ENCODE assay signal across 12 mouse cellular contexts in genomic region chr11:17008498-17008941, GRCm38 (mm10). TPM values are rescaled to one million over a fixed set of nuclear protein-coding genes. Genes with fewer than 3 reads are reported as not detected.
DNase-seq lines count a peak whose midpoint lies in the region; ATAC-seq and TF ChIP-seq lines count a peak whose summit lies in the region.
"Had no signal": no experiment of that assay in that cellular context is flagged by ENCODE, and none has a peak within 500 bp of the region (broad histone marks: within the 10 kb centered on the region; RNA-seq: fewer than 3 reads in every experiment).

No protein-coding gene starts in this region.

- TF ChIP-seq POLR2A in kidney, adult 2 months (IDR thresholded peaks at IDR 0.05; ENCODE audit: low read depth, low read length): no peak

- H3K4me3 ChIP-seq in forebrain, postnatal 0 days (ENCODE audit: low read depth, low read length): no peak overlapping the region
- no peak overlapping the region for H3K4me3 ChIP-seq in kidney, adult 2 months (ENCODE audit: insufficient read depth, low read depth, low read length)
- H3K4me3 ChIP-seq: embryonic facial prominence, embryonic 13.5 days; heart, embryonic 13.5 days had no signal

- H3K4me1 ChIP-seq in forebrain, postnatal 0 days (ENCODE audit: insufficient read depth): no peaks in the 10 kb centered on the region
- no peaks in the 10 kb centered on the region for H3K4me1 ChIP-seq in kidney, adult 2 months (ENCODE audit: control insufficient read depth, insufficient read depth, low read length)
- H3K4me1 ChIP-seq: embryonic facial prominence, embryonic 13.5 days; heart, embryonic 13.5 days had no signal

- H3K9me3 ChIP-seq in forebrain, postnatal 0 days (ENCODE audit: low read length): no peaks in the 10 kb centered on the region
- H3K9me3 ChIP-seq: embryonic facial prominence, embryonic 13.5 days; heart, embryonic 13.5 days had no signal

- no peak for TF ChIP-seq CTCF in forebrain, postnatal 0 days (IDR thresholded peaks at IDR 0.05; ENCODE audit: low read depth)
- no peak for TF ChIP-seq CTCF in kidney, adult 2 months (conservative IDR thresholded peaks at IDR 0.05; ENCODE audit: insufficient read depth, insufficient read length, low read depth, low read length)

- no peak overlapping the region for H3K27ac ChIP-seq in forebrain, postnatal 0 days (ENCODE audit: low read depth, low read length)
- no peak overlapping the region; the same call in 1 of the 2 replicates for H3K27ac ChIP-seq in kidney, adult 2 months (ENCODE audit: insufficient read depth, low read depth, low read length)
- H3K27ac ChIP-seq: embryonic facial prominence, embryonic 13.5 days; heart, embryonic 13.5 days had no signal

- H3K4me2 ChIP-seq in forebrain, postnatal 0 days (ENCODE audit: low read depth): no peak overlapping the region
- H3K4me2 ChIP-seq: embryonic facial prominence, embryonic 13.5 days; heart, embryonic 13.5 days had no signal

- no peaks in the 10 kb centered on the region for H3K36me3 ChIP-seq in forebrain, postnatal 0 days (ENCODE audit: insufficient read depth)
- H3K36me3 ChIP-seq in kidney, adult 2 months (ENCODE audit: control insufficient read depth, insufficient read depth, low read length): no peaks in the 10 kb centered on the region
- H3K36me3 ChIP-seq: embryonic facial prominence, embryonic 13.5 days; heart, embryonic 13.5 days had no signal

- peak; percentile 61 for ATAC-seq in CD4-positive, CD25-positive, alpha-beta regulatory T cell, adult 4 months
- ATAC-seq in inflammation-experienced regulatory T-cells, adult 6 months: peak; percentile 72
- peak; percentile 81 for ATAC-seq in monocyte, adult 5-6 weeks (replicated peaks; ENCODE audit: insufficient number of reproducible peaks, low FRiP score, low TSS enrichment, poor library complexity, severe bottlenecking)
- ATAC-seq in forebrain, postnatal 0 days: no peak
- ATAC-seq: intestine, embryonic 16.5 days had no signal

- peak; percentile 26 for DNase-seq in heart, adult 8-10 months (ENCODE audit: low spot score)
- no peak for DNase-seq in heart, postnatal 4 days
- no peak for DNase-seq in forebrain, postnatal 0 days
- no peak for DNase-seq in left cerebral cortex, postnatal 4 days
- DNase-seq in kidney, adult 2 months: no peak
- DNase-seq: cerebellum, adult 18-20 months had no signal

- no peaks in the 10 kb centered on the region for H3K27me3 ChIP-seq in forebrain, postnatal 0 days (ENCODE audit: insufficient read depth, low read length)
- H3K27me3 ChIP-seq in kidney, adult 2 months (replicated peaks; ENCODE audit: control insufficient read depth, insufficient read depth, low read length): no peaks in the 10 kb centered on the region
- H3K27me3 ChIP-seq: embryonic facial prominence, embryonic 13.5 days; heart, embryonic 13.5 days had no signal

- H3K9ac ChIP-seq in forebrain, postnatal 0 days: no peak overlapping the region
- H3K9ac ChIP-seq: embryonic facial prominence, embryonic 13.5 days; heart, embryonic 13.5 days had no signal

- WGBS in forebrain, postnatal 0 days: 77% methylated on average over 7 of the region's 7 CpGs
- WGBS in kidney, adult 2 months: 72% methylated on average over 7 of the region's 7 CpGs

- intact Hi-C loops in left cerebral cortex, postnatal 4 days (cut with DNase I): no loop called here

RNA-seq across cellular contexts. Expression of gene Cnrip1, which starts 42.9 kb away (rescaled TPM):
- 1 to 10 TPM; 3.0 to 3.4 (median 3.2) TPM for total RNA-seq in heart, adult 8-10 months (2022)
- 1 to 10 TPM; 7.4 to 8.0 TPM for total RNA-seq in heart, postnatal 4 days (2021)
- polyA plus RNA-seq in CD4-positive, CD25-positive, alpha-beta regulatory T cell, adult 4 months (2017; shearing (Covaris generic)): 1 to 10 TPM; 5.3 to 7.4 TPM
- polyA plus RNA-seq in inflammation-experienced regulatory T-cells, adult 6 months (2017; shearing (Covaris generic)): 10 to 100 TPM in 2 of 3 experiments, 1 to 10 TPM in 1; 6.2 to 14.0 (median 11.5) TPM
- total RNA-seq in monocyte, adult 5-6 weeks (2017): 2.0 to 15.1 TPM (median 3.2 TPM) in 3 replicates
- total RNA-seq in forebrain, postnatal 0 days (2014; rRNA removed): 123 and 137 TPM in 2 replicates
- polyA plus RNA-seq in forebrain, postnatal 0 days (2015; fragmentation: Nextera tagmentation; extraction: Ambion mirVana): 242 and 260 TPM in 2 replicates
- 100 to 1,000 TPM; 191 to 194 TPM for total RNA-seq in left cerebral cortex, postnatal 4 days (2021)
- 6.5 and 7.3 TPM in 2 replicates for polyA plus RNA-seq in kidney, adult 2 months (2012; rRNA removed)

RNA-seq across cellular contexts. Expression of gene Plek, which starts 43.7 kb away (rescaled TPM):
- total RNA-seq in heart, adult 8-10 months (2022): 1 to 10 TPM; 3.6 to 7.9 (median 4.4) TPM
- total RNA-seq in heart, postnatal 4 days (2021): 1 to 10 TPM; 2.4 to 2.6 TPM
- polyA plus RNA-seq in CD4-positive, CD25-positive, alpha-beta regulatory T cell, adult 4 months (2017; shearing (Covaris generic)): 1 to 10 TPM; 3.9 to 6.3 TPM
- 100 to 1,000 TPM in 1 of 3 experiments, 1 to 10 TPM in 2; 3.7 to 107 (median 5.9) TPM for polyA plus RNA-seq in inflammation-experienced regulatory T-cells, adult 6 months (2017; shearing (Covaris generic))
- 730 to 802 TPM (median 760 TPM) in 3 replicates for total RNA-seq in monocyte, adult 5-6 weeks (2017)
- 4.7 and 7.5 TPM in 2 replicates for total RNA-seq in forebrain, postnatal 0 days (2014; rRNA removed)
- 3.1 and 4.1 TPM in 2 replicates for polyA plus RNA-seq in forebrain, postnatal 0 days (2015; fragmentation: Nextera tagmentation; extraction: Ambion mirVana)
- total RNA-seq in left cerebral cortex, postnatal 4 days (2021): 1 to 10 TPM; 4.4 to 4.5 TPM
- polyA plus RNA-seq in kidney, adult 2 months (2012; rRNA removed): 0.43 and 1.4 TPM in 2 replicates

RNA-seq across cellular contexts. Expression of gene Fbxo48, which starts 57.3 kb away (rescaled TPM):
- total RNA-seq in heart, adult 8-10 months (2022): under 1 TPM; 0.11 to 0.28 (median 0.19) TPM
- 1 to 10 TPM; 2.7 to 2.9 TPM for total RNA-seq in heart, postnatal 4 days (2021)
- polyA plus RNA-seq in CD4-positive, CD25-positive, alpha-beta regulatory T cell, adult 4 months (2017; shearing (Covaris generic)): under 1 TPM in 1 of 2 experiments, not detected in 1; 0.38 TPM
- 1 to 10 TPM in 2 of 3 experiments, under 1 TPM in 1; 0.36 to 1.8 (median 1.2) TPM for polyA plus RNA-seq in inflammation-experienced regulatory T-cells, adult 6 months (2017; shearing (Covaris generic))
- total RNA-seq in monocyte, adult 5-6 weeks (2017): 0.32 to 5.6 TPM (median 3.6 TPM) in 3 replicates
- 1.7 and 2.1 TPM in 2 replicates for total RNA-seq in forebrain, postnatal 0 days (2014; rRNA removed)
- polyA plus RNA-seq in forebrain, postnatal 0 days (2015; fragmentation: Nextera tagmentation; extraction: Ambion mirVana): 0.21 and 0.39 TPM in 2 replicates
- total RNA-seq in left cerebral cortex, postnatal 4 days (2021): 1 to 10 TPM; 2.2 to 2.5 TPM
- polyA plus RNA-seq in kidney, adult 2 months (2012; rRNA removed): 0.08 and 0.11 TPM in 2 replicates

Comparison
In these comparisons a context has a peak if more than half of its experiments do, and no peak if none do; other contexts are left out.
1. RNA of gene Plek, which starts 43.7 kb away (total RNA-seq): 730 to 802 TPM in monocyte, adult 5-6 weeks; 4.7 to 7.5 TPM in forebrain, postnatal 0 days, 3.6 to 7.9 TPM in heart, adult 8-10 months, 4.4 to 4.5 TPM in left cerebral cortex, postnatal 4 days and 2.4 to 2.6 TPM in heart, postnatal 4 days; every median in the first group is over 10 times any median in the second.